Mouse (Mus musculus) heart, adult 2 months (tissue): Measurements from ENCODE around the gene Tcf12.

Source experiments
- CTCF ChIP-seq: fragments of 200-600 bp; IDR thresholded peaks from 2 replicates; pipeline ENCODE4 v1.8.1; 2022; ENCODE audit warnings: antibody characterized with exemption, mild to moderate bottlenecking, moderate library complexity
- EP300 ChIP-seq: fragments of 200-500 bp; IDR thresholded peaks from 2 replicates; pipeline ENCODE4 v1.6.1; 2011; ENCODE audit warnings: low read depth, low read length, control low read depth; ENCODE audit not compliant: insufficient read depth
- POLR2A ChIP-seq: fragments of 200-500 bp; IDR thresholded peaks from 2 replicates; pipeline ENCODE4 v1.6.1; 2011; ENCODE audit warnings: mild to moderate bottlenecking, low read depth, low read length, control low read depth; ENCODE audit not compliant: insufficient read depth

DNA sequence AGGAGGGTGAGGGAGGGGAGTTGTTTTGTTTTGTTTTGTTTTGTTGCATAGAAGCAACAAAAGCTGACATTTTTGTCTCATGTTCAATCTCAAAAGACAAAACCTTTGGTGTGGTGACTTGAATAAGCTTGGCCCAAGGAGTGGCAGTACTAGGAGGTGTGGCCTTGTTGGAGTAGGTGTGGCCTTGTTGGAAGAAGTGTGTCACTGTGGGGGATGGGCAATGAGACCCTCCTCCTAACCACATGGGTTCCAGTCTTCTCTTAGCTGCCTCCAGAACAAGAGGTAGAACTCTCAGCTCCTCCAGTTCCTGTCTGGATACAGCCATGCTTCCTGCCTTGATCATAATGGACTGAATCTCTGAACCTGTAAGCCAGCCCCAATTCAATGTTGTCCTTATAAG, 26.2 kb upstream of the Tcf12 start:
- TF ChIP-seq POLR2A (no peak), CTCF (no peak), EP300 (no peak)
